Mouse (Mus musculus): Measurements from ENCODE around the gene Snx29.

DNA sequence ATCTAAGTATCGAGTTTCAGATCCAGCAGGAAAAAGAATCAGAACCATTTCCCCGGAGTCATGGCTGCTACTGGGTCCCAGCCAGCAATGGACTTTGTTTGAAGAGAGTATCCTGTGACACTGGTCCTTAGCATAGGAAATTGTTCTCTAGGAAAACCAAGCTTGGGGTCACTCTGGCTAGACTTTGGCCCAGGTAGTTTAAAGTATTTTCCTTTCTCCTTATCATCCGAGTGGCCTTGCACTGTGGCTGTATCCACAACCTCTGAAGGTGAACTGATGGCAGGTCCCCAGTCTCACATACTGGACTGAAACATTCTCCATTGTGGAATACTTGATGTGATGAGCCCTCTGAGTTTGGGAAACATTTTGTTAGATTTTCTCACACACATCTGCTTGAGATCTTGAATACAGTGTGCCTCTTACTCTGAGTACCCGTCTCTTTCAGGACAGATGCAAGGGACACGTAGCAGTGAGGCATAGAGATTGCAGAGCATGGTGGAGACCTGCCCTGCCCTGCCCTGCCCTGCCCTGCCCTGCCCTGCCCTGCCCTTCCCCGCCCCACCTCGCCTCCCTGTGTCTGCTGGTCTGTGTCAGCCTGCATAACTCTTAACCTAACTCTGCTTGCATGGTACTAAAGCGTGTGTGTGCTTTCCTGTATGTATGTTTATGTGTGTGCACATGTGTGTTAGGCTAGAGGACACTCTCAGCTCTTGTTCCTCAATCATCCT lies 104.3 kb downstream of the Snx29 start:
- TF ChIP-seq CTCF (IDR thresholded peaks at IDR 0.05; ENCODE audit: borderline replicate concordance, insufficient read depth, low read length) (no peak), POLR2A (IDR thresholded peaks at IDR 0.05; ENCODE audit: low read depth, low read length) (no peak)

Data from embryonic fibroblast, embryonic 13.5 days (primary cell).